Mouse (Mus musculus) heart, embryonic 12.5 days (tissue): ENCODE results near the gene Fam221a. TPM values are rescaled to one million over a fixed set of nuclear protein-coding genes. Genes with fewer than 3 reads are reported as not detected.
A peak's percentile ranks its signal among the peaks of the same experiment; 100 is the strongest.

Experiments
- ATAC-seq: fragments of 200-750 bp; cut with Nextera tagmentation; 2 replicates; pipeline ENCODE4 v1.8.0; 2017; ENCODE audit warnings: moderate TSS enrichment, moderate library complexity; ENCODE audit not compliant: insufficient number of reproducible peaks, low FRiP score
- H3K27ac ChIP-seq: fragments of 300-500 bp; sonication (generic); 2 replicates; pipeline ENCODE4 v1.5.1; 2016; ENCODE audit warnings: mild to moderate bottlenecking, moderate library complexity; ENCODE audit not compliant: poor library complexity, severe bottlenecking
- H3K27me3 ChIP-seq: fragments of 300-500 bp; sonication (generic); replicated peaks from 2 replicates; pipeline ENCODE4 v1.6.1; 2016; ENCODE audit warnings: mild to moderate bottlenecking, moderate library complexity
- H3K36me3 ChIP-seq: fragments of 300-500 bp; sonication (generic); 2 replicates; pipeline ENCODE4 v1.6.1; 2016; ENCODE audit warnings: mild to moderate bottlenecking, moderate library complexity
- H3K4me1 ChIP-seq: fragments of 300-500 bp; sonication (generic); replicated peaks from 2 replicates; pipeline ENCODE4 v1.6.1; 2016; ENCODE audit warnings: mild to moderate bottlenecking
- H3K4me2 ChIP-seq: fragments of 300-500 bp; sonication (generic); 2 replicates; pipeline ENCODE4 v1.6.1; 2016; ENCODE audit warnings: mild to moderate bottlenecking, moderate library complexity
- H3K4me3 ChIP-seq: fragments of 300-500 bp; sonication (generic); 2 replicates; pipeline ENCODE4 v1.5.1; 2016; ENCODE audit warnings: mild to moderate bottlenecking
- H3K9ac ChIP-seq: fragments of 300-500 bp; sonication (generic); 2 replicates; pipeline ENCODE4 v1.6.1; 2016; ENCODE audit warnings: mild to moderate bottlenecking, moderate library complexity
- H3K9me3 ChIP-seq: fragments of 300-500 bp; sonication (generic); replicated peaks from 2 replicates; pipeline ENCODE4 v1.6.1; 2016; ENCODE audit warnings: mild to moderate bottlenecking, moderate library complexity
- WGBS: fragments of 180-500 bp; shearing (Covaris S2); methylation state at CpG from one replicate; pipeline ENCODE4 v1.1.7; 2016; 5-methylcytosine and 5-hydroxymethylcytosine counted together
- polyA plus RNA-seq: library from polyadenylated mRNA; unstranded; fragments of >200 nt; fragmentation: Nextera tagmentation; extraction: Ambion mirVana; gene quantifications from 2 replicates; pipeline ENCODE4 v1.2.1, GENCODE M21; 2016

Fam221a gene
- polyA plus RNA-seq, 1 experiment from 2014 or later, result 3.9 TPM

DNA sequence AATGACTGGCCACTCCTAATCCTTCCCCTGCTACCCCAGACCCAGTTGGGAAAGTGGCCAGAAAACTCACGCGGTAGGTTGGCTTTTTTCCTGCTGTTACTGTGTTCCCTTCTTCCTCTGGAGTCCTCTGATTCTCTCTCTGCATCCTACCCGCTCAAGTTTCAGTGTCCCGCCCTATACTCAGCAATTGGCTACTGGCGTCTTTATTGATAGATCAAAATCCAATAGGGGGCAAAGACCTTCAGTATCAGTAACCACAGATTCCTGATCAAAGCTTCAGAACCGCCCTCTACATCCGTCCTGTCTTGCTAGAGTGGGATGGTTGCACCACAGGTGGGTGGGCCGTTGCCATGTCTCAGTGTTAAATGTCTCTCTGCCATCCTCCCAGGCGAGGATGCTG is 29.0 kb upstream of the Fam221a start:
- Histone ChIP-seq H3K36me3 (peaks cover 7% of the 10 kb centered on the region), H3K4me2 (no peak overlapping the region), H3K27me3 (no peaks in the 10 kb centered on the region), H3K27ac (no peak overlapping the region), H3K9ac (no peak overlapping the region), H3K9me3 (no peaks in the 10 kb centered on the region), H3K4me1 (peaks cover 7% of the 10 kb centered on the region; the same call in 1 of the 2 replicates), H3K4me3 (no peak overlapping the region)
- ATAC-seq, result no peak
- 34% methylated on average over 9 of the region's 9 CpGs for WGBS

DNA sequence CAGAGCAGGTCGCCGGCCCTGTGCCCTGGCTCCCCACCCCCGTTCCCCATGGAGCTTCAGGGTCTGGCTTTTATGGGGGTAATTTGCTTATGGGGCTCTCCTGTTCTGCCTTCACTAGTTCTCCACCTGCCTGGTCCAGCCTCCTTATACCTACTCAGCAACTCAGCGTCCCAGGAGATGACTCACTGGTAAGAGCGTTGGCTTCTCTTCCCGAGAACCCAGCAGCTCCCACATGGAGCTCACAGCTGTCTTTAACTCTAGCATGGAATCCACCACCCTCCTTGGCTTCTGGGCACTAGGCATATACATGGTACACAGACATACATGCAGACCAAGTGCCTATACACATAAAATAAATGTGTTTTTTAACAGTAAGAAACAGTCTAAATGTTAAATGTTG is 28.4 kb upstream of the Fam221a start:
- Histone ChIP-seq H3K9me3 (no peaks in the 10 kb centered on the region), H3K27ac (no peak overlapping the region), H3K27me3 (no peaks in the 10 kb centered on the region), H3K4me1 (peaks cover 3% of the 10 kb centered on the region; the same call in 1 of the 2 replicates), H3K4me2 (no peak overlapping the region), H3K9ac (no peak overlapping the region), H3K36me3 (peaks cover 2% of the 10 kb centered on the region; the same call in 1 of the 2 replicates), H3K4me3 (no peak overlapping the region)
- ATAC-seq, result no peak
- 42% methylated on average over 6 of the region's 6 CpGs for WGBS

DNA sequence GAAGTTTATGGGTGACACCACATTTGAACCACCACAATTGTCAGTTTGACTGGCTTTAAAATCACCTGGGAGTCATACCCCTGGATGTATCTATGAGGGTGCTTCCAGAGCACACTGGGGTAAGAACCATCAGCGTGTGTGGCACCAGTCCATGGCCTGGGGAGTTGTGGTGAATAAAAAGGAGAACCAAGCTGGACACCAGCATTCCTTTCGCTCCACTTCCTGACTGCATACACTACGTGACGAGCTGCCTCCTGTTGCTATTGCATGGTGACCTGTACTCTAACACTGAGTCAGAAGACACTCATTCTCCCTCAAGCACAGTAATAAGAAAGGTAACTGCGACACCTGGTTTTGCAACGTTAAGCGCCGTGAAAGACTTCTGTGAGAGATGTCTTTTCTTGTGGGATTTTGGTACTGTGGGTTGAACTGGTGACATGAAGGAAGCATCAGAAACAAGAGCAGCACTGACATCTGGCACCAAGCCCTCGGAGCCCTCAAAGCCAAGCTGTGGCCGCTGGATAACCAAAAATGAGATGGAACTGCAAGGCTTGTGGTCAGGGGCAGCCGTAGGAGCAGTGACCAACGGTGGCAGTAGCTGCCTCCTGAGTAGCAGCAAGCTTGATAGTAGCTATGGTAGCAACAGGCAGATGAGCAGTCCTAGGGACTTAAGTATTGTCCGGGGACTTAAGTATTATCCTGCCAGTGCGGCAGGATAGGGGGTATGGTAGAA is 23.6 kb upstream of the Fam221a start:
- Histone ChIP-seq H3K9ac (no peak overlapping the region), H3K27me3 (no peaks in the 10 kb centered on the region), H3K4me1 (no peaks in the 10 kb centered on the region; the same call in 1 of the 2 replicates), H3K4me3 (no peak overlapping the region), H3K4me2 (no peak overlapping the region), H3K27ac (no peak overlapping the region), H3K9me3 (peaks cover 2% of the 10 kb centered on the region), H3K36me3 (0 out of 2 replicates have a peak, but pooled peaks cover 2% of the 10 kb centered on the region)
- 67% methylated on average over 14 of the region's 14 CpGs for WGBS
- ATAC-seq, result no peak

GRCm38 (mm10) chr6:49349826-49350225 is 17.7 kb upstream of the Fam221a start:
- no peak for ATAC-seq
- Histone ChIP-seq H3K27ac (no peak overlapping the region), H3K4me1 (no peaks in the 10 kb centered on the region), H3K4me3 (no peak overlapping the region), H3K4me2 (no peak overlapping the region), H3K27me3 (no peaks in the 10 kb centered on the region), H3K9ac (no peak overlapping the region), H3K9me3 (peaks cover 12% of the 10 kb centered on the region), H3K36me3 (no peaks in the 10 kb centered on the region)
- 88% methylated on average over 7 of the region's 7 CpGs for WGBS

DNA sequence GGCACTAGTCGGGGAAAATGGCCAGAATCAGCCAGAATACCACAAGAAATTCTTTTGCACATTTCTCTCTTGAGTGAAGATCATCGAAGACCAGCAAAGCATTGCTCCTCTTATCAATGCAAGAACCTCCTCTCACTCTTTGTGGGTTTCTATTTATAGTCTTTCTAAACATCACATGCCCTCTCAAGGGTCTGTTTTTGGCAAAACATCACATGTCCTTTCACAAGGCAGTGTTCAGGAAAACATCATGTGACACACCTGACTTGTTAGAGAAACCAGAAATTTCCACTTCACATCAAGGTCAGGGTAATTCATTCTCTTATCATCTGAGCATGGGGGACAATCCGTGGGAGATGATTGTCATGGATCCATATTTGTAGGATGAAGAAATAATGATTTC is 12.9 kb upstream of the Fam221a start:
- no peak overlapping the region for H3K4me3 ChIP-seq
- WGBS, result 43% methylated on average over 3 of the region's 3 CpGs
- no peak overlapping the region for H3K9ac ChIP-seq
- no peaks in the 10 kb centered on the region for H3K36me3 ChIP-seq
- H3K4me1 ChIP-seq, result no peaks in the 10 kb centered on the region
- no peak for ATAC-seq
- no peak overlapping the region for H3K4me2 ChIP-seq
- no peak overlapping the region for H3K27ac ChIP-seq
- 0 out of 2 replicates have a peak, but pooled peaks cover 7% of the 10 kb centered on the region for H3K9me3 ChIP-seq
- H3K27me3 ChIP-seq, result no peaks in the 10 kb centered on the region

DNA sequence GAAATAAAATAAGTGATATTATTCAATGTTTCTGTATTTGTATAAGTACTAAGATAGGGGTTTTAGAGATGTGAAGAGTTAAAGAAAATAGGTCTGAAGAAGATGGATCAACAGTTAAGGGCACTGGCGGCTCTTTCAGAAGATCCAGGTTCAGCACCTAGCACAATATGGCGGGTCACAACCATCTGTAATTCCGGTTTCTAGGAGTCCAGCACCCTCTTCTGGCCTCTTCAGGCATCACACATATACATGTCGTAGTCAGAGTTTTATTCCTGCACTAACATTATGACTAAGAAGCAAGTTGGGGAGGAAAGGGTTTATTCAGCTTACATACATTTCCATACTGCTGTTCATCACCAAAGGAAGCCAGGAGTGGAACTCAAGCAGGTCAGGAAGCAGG is 12.4 kb upstream of the Fam221a start:
- 0 out of 2 replicates have a peak, but pooled peaks cover 4% of the 10 kb centered on the region for H3K9me3 ChIP-seq
- WGBS, result 72% methylated on average over 4 of the region's 4 CpGs
- no peak for ATAC-seq

DNA sequence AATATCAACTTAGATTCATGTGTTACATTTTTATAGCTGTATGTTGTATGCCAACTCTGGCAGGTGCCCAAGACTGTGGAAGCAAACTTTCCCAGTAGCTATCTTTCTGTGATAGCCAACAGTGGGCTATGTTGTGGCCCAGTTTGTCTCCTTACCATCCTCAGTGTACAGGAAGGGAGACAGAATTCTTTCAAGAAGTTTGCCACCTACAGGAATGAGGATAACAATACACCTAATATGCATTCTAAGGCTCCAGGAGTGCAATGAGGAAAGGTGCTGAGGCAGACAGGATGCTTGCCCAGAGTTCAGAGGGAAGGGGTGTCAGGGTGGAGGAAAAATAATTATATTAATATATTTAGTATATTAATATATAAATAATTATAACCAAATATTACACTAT is 7.1 kb upstream of the Fam221a start:
- no peak overlapping the region for H3K27ac ChIP-seq

More for the DNA sequence above, 12.4 kb upstream of the Fam221a start:
- H3K4me1 ChIP-seq, result no peaks in the 10 kb centered on the region
- no peak overlapping the region for H3K4me3 ChIP-seq
- H3K4me2 ChIP-seq, result no peak overlapping the region
- H3K9ac ChIP-seq, result no peak overlapping the region
- H3K27ac ChIP-seq, result no peak overlapping the region
- H3K27me3 ChIP-seq, result no peaks in the 10 kb centered on the region
- no peaks in the 10 kb centered on the region for H3K36me3 ChIP-seq

GRCm38 (mm10) chr6:49368212-49368611 is 673 bp downstream of the Fam221a start:
- H3K9ac ChIP-seq, result peak overlapping the region; percentile 60
- no peaks in the 10 kb centered on the region for H3K36me3 ChIP-seq
- H3K9me3 ChIP-seq, result no peaks in the 10 kb centered on the region
- H3K4me3 ChIP-seq, result peak overlapping the region; percentile 55
- ATAC-seq, result no peak
- WGBS, result 46% methylated on average over 3 of the region's 3 CpGs
- H3K27me3 ChIP-seq, result no peaks in the 10 kb centered on the region
- no peak overlapping the region for H3K27ac ChIP-seq
- peak overlapping the region; percentile 78 for H3K4me2 ChIP-seq
- peaks cover 10% of the 10 kb centered on the region for H3K4me1 ChIP-seq

More for the DNA sequence above, 7.1 kb upstream of the Fam221a start:
- Histone ChIP-seq H3K9ac (no peak overlapping the region), H3K4me3 (no peak overlapping the region), H3K36me3 (no peaks in the 10 kb centered on the region), H3K4me1 (no peaks in the 10 kb centered on the region), H3K9me3 (no peaks in the 10 kb centered on the region), H3K27me3 (no peaks in the 10 kb centered on the region), H3K4me2 (no peak overlapping the region)
- ATAC-seq, result no peak

DNA sequence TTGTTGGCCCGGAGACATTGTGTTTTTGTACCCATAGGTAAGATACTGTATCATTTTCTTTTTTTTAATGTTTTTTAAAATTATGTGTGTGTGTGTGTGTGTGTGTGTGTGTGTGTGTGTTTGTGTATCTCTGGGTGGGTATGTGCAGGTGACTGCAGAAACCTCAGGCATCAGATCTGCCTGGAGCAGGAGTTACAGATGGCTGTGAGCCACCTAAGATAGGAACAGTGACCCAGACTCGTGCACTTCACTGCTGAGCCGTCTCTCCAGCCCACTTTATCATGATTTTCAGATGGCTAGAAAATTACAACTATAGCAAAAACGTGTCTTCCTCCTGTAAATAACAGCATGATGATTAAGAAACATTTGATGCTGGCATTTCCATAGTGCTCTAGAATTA is 5.2 kb downstream of the Fam221a start:
- H3K36me3 ChIP-seq, result no peaks in the 10 kb centered on the region
- no peak overlapping the region for H3K4me2 ChIP-seq
- H3K9ac ChIP-seq, result no peak overlapping the region
- peaks cover 10% of the 10 kb centered on the region for H3K4me1 ChIP-seq
- no peaks in the 10 kb centered on the region for H3K27me3 ChIP-seq
- 54% methylated on average over 4 of the region's 4 CpGs for WGBS
- no peaks in the 10 kb centered on the region for H3K9me3 ChIP-seq
- H3K27ac ChIP-seq, result no peak overlapping the region
- ATAC-seq, result no peak
- H3K4me3 ChIP-seq, result no peak overlapping the region

DNA sequence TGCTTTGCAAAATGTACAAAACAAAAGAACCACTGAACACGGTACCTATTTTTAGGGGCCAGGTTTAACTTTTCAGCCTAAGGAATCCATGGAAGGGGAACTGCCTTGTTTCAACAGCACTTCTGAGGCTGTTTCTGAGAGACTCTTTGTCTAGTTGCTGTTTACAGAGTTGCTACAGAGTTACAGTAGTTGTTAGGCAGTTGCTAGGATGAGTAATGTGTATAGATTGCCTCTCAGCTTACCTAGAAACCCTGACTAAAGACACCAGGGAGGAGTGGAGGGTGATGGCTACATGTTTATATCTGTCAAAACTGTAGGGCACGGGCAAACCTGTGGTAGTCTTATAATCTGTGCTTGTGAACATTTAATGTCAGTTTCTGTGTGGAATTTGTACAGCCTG is 6.4 kb downstream of the Fam221a start:
- Histone ChIP-seq H3K4me1 (peaks cover 5% of the 10 kb centered on the region; the same call in 1 of the 2 replicates), H3K27ac (no peak overlapping the region), H3K27me3 (no peaks in the 10 kb centered on the region), H3K9ac (no peak overlapping the region), H3K4me2 (no peak overlapping the region), H3K4me3 (no peak overlapping the region), H3K36me3 (no peaks in the 10 kb centered on the region), H3K9me3 (no peaks in the 10 kb centered on the region)
- ATAC-seq, result no peak
- WGBS, result 53% methylated on average over 2 of the region's 2 CpGs

DNA sequence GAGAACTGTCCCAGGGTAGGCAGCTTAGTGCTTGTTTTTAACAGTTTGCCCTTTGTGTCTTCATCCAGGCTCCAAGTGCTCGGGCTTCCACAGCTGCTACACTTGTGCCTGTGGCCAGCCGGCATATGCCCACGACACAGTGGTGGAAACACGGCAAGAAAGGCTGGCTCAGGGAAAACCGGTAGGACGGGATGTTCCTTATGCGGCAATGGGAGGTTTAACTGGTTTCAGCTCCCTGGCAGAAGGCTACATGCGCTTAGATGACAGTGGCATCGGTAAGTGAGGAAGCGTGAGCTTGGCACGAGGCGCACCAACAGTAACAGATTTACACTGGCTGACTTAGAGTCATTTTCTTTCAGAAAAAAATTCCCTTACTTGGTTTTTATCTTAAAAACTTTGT is 10.8 kb downstream of the Fam221a start:
- Histone ChIP-seq H3K4me3 (no peak overlapping the region), H3K9me3 (no peaks in the 10 kb centered on the region), H3K36me3 (peaks cover 15% of the 10 kb centered on the region), H3K27ac (no peak overlapping the region), H3K27me3 (no peaks in the 10 kb centered on the region), H3K9ac (no peak overlapping the region), H3K4me2 (no peak overlapping the region), H3K4me1 (0 out of 2 replicates have a peak, but pooled peaks cover 3% of the 10 kb centered on the region)
- ATAC-seq, result no peak
- WGBS, result 52% methylated on average over 12 of the region's 12 CpGs

DNA sequence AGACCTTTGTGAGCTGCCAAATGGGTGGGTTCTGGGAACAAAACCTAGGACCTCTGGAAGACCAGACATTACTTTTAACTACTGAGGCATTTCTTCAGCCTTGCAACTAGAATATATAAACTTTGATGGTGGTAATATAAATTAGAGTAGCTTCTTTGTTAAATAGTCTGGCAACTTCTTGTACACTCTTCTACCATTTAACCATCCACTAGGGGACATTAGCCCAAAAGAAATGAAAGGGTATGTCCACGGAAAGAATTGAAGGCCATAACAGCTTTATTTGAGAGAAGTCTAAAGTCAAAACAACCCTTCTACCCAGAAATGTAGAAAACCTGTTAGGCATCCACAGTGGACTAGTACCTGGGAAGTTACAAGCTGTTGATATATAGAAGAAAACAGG is 26.7 kb downstream of the Fam221a start:
- H3K4me2 ChIP-seq, result no peak overlapping the region
- no peak overlapping the region for H3K4me3 ChIP-seq
- no peak overlapping the region for H3K9ac ChIP-seq
- ATAC-seq, result no peak
- H3K4me1 ChIP-seq, result no peaks in the 10 kb centered on the region
- 60% methylated on average over 1 of the region's 1 CpGs for WGBS
- 0 out of 2 replicates have a peak, but pooled peaks cover 6% of the 10 kb centered on the region for H3K9me3 ChIP-seq
- no peaks in the 10 kb centered on the region for H3K36me3 ChIP-seq
- no peak overlapping the region for H3K27ac ChIP-seq
- H3K27me3 ChIP-seq, result no peaks in the 10 kb centered on the region
